Mouse (Mus musculus) heart, adult 2 months (tissue): ENCODE measurements at regions not wholly inside any gene's neighbourhood (a gene's known extent, or its start where the extent isn't known, plus 50 kb on each side); places are given as distances from the start of the nearest gene placed in this dataset.

Experiments used
- DNase-seq, 2 experiments: peaks; one replicate each; pipeline ENCODE4 v3.0.0; 2021
- H3K27ac ChIP-seq: fragments of 200-600 bp; 2 replicates; pipeline ENCODE4 v1.8.1; 2022
- H3K27me3 ChIP-seq: fragments of 200-500 bp; 2 replicates; pipeline ENCODE4 v1.6.1; 2012; ENCODE audit warnings: mild to moderate bottlenecking, low read length, inconsistent platforms, mixed read lengths; ENCODE audit not compliant: control insufficient read depth, insufficient read depth
- H3K36me3 ChIP-seq: fragments of 200-500 bp; 2 replicates; pipeline ENCODE4 v1.6.1; 2012; ENCODE audit warnings: low read length, inconsistent platforms; ENCODE audit not compliant: control insufficient read depth, insufficient read depth
- H3K4me1 ChIP-seq: fragments of 200-500 bp; 2 replicates; pipeline ENCODE4 v1.6.1; 2011; ENCODE audit warnings: low read length; ENCODE audit not compliant: control insufficient read depth, insufficient read depth
- H3K4me3 ChIP-seq: fragments of 200-600 bp; 2 replicates; pipeline ENCODE4 v1.8.1; 2022
- H3K79me2 ChIP-seq: fragments of 200-500 bp; replicated peaks from 2 replicates; pipeline ENCODE4 v1.6.1; 2012; ENCODE audit warnings: mild to moderate bottlenecking, inconsistent platforms, low read length, moderate library complexity, mixed read lengths; ENCODE audit not compliant: control insufficient read depth, insufficient read depth
- H3K9ac ChIP-seq: fragments of 200-500 bp; 2 replicates; pipeline ENCODE4 v1.6.1; 2012; ENCODE audit warnings: low read depth, mild to moderate bottlenecking, control low read depth, inconsistent platforms, low read length, mixed read lengths
- CTCF ChIP-seq: fragments of 200-600 bp; IDR thresholded peaks from 2 replicates; pipeline ENCODE4 v1.8.1; 2022; ENCODE audit warnings: antibody characterized with exemption, mild to moderate bottlenecking, moderate library complexity
- EP300 ChIP-seq: fragments of 200-500 bp; IDR thresholded peaks from 2 replicates; pipeline ENCODE4 v1.6.1; 2011; ENCODE audit warnings: low read depth, low read length, control low read depth; ENCODE audit not compliant: insufficient read depth
- POLR2A ChIP-seq: fragments of 200-500 bp; IDR thresholded peaks from 2 replicates; pipeline ENCODE4 v1.6.1; 2011; ENCODE audit warnings: mild to moderate bottlenecking, low read depth, low read length, control low read depth; ENCODE audit not compliant: insufficient read depth
- WGBS: fragments of 180-500 bp; shearing (Covaris S2); methylation state at CpG from one replicate; pipeline ENCODE4 v1.1.7; 2018; 5-methylcytosine and 5-hydroxymethylcytosine counted together
- intact Hi-C: fragments of 180-260 bp; cut with DNase I; formaldehyde crosslinking; loops from one replicate; pipeline ENCODE4 v1.15.1; 2025

DNA sequence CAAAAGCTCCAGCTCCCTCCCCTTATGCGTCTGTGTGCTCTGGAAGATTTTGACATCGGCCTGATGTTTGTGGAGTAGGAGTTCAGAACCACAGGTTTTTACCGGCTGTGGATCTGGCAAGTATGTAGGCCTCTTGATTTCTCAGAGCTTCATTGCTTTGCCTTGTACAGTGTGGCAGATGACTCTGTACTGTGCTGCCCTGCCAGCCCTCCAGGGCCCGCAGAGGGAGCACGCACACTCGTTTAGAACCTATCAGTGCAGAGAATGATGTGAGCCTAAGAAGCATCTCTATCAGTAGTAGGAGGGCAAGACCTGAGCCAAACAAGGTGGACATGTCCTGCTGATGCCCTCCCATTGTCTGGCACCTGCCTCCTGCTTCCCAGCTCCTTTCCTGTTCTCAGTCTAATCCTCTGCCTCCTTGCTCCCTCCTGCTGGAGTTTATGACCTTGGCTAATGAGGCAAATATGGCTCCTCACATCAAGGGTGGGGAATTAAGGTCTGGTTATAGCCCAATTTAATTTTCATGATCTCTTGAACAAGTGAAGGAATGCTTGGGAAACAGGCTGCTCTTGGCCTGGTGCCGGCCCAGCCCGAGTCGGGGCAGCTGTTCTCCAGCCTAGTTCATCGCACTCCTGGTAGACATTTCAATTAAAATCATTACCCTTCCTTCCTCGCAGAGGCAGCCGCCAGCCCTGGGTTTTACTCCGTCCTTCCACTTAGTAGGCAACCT, 344.5 kb downstream of the Tmem38b start:
- no peaks in the 10 kb centered on the region for H3K79me2 ChIP-seq
- WGBS: 88% methylated on average over 13 of the region's 13 CpGs
- no peaks in the 10 kb centered on the region for H3K4me1 ChIP-seq
- no peak overlapping the region for H3K9ac ChIP-seq
- no peak for DNase-seq
- TF ChIP-seq POLR2A: no peak
- TF ChIP-seq CTCF: no peak
- no peak for TF ChIP-seq EP300
- no peaks in the 10 kb centered on the region for H3K27me3 ChIP-seq
- H3K36me3 ChIP-seq: no peaks in the 10 kb centered on the region
- no peak overlapping the region for H3K27ac ChIP-seq
- intact Hi-C loops: no loop called here
- H3K4me3 ChIP-seq: no peak overlapping the region

DNA sequence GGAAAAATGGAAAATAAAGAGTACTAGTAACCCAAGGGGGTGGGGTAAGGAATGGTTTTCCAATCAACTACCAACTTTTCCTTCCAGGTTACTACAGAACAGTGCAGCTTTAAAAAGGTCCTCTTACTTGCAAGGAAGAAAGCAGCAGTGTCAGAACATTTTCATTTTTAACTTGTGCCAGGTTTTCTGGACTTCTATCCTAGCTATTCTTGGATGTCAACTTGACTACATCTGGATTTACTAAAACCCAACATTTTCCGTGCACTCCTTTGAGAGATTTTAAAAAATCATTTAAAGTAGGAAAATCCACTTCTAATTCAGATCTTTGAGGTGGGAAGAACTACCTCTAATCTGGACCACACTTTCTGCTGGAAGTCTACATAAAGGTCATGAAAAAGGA, 358.4 kb downstream of the Tmem38b start:
- H3K27me3 ChIP-seq: no peaks in the 10 kb centered on the region
- 70% methylated on average over 1 of the region's 1 CpGs for WGBS

GRCm38 (mm10) chr4:54195734-54196133, 369.9 kb downstream of the Tmem38b start:
- no peak for TF ChIP-seq POLR2A
- no peaks in the 10 kb centered on the region for H3K79me2 ChIP-seq
- H3K27ac ChIP-seq: no peak overlapping the region
- no peak for DNase-seq
- no peak overlapping the region for H3K9ac ChIP-seq
- intact Hi-C loops: no loop called here
- no peak overlapping the region for H3K4me3 ChIP-seq
- H3K4me1 ChIP-seq: no peaks in the 10 kb centered on the region
- no peaks in the 10 kb centered on the region for H3K36me3 ChIP-seq
- H3K27me3 ChIP-seq: no peaks in the 10 kb centered on the region
- WGBS: 86% methylated on average over 2 of the region's 2 CpGs

More for the DNA sequence above, 358.4 kb downstream of the Tmem38b start:
- TF ChIP-seq CTCF (no peak), POLR2A (no peak), EP300 (no peak)
- Histone ChIP-seq H3K4me3 (no peak overlapping the region), H3K4me1 (no peaks in the 10 kb centered on the region), H3K36me3 (no peaks in the 10 kb centered on the region), H3K9ac (no peak overlapping the region), H3K27ac (no peak overlapping the region), H3K79me2 (no peaks in the 10 kb centered on the region)
- no peak for DNase-seq
- intact Hi-C loops: no loop called here

DNA sequence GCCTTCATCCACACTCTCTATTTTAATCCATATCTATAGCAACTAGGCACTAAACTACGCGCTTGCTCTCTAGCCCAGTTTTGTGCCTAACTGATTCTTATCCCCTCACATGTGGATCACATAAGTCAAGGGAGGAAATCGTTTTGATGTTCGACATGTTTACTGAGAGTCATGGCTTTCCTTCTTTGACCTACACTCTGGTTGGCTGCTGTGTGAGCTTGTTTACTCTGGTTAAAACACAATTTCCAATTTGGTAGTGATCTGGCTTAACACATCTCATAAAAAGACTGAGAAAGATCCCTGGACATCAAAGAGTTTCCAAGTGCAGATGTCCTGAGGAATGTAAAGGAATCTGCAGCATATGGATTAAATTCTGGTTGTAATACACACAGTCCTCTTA, 376.6 kb downstream of the Tmem38b start:
- no peaks in the 10 kb centered on the region for H3K36me3 ChIP-seq
- no peak overlapping the region for H3K9ac ChIP-seq
- intact Hi-C loops: no loop called here
- H3K27ac ChIP-seq: no peak overlapping the region
- no peaks in the 10 kb centered on the region for H3K27me3 ChIP-seq
- H3K4me1 ChIP-seq: no peaks in the 10 kb centered on the region
- DNase-seq: no peak
- no peaks in the 10 kb centered on the region for H3K79me2 ChIP-seq
- TF ChIP-seq POLR2A (no peak), CTCF (no peak), EP300 (no peak)
- WGBS: 68% methylated on average over 4 of the region's 4 CpGs
- H3K4me3 ChIP-seq: no peak overlapping the region

DNA sequence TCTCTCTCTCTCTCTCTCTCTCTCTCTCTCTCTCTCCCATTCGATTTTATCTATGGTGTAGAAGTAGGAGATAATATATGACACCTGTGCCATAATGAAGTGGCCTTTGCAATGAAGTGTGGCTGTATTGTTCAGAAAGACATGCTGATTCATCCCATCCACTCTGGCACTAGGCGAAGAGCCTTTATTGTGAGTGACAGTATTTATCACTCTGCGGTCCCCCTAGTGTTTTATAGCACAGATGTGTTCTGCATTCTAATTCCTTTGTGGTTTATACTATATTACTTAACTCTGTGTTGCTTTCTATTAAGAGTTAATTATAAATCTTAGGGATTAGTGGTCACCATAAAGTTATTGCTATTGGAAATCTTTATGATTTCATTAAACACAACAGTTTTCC, 398.7 kb downstream of the Tmem38b start:
- TF ChIP-seq EP300 (no peak), POLR2A (no peak), CTCF (no peak)
- intact Hi-C loops: no loop called here
- H3K36me3 ChIP-seq: no peaks in the 10 kb centered on the region
- WGBS: 64% methylated on average over 3 of the region's 3 CpGs
- H3K79me2 ChIP-seq: no peaks in the 10 kb centered on the region
- no peak for DNase-seq
- no peak overlapping the region for H3K9ac ChIP-seq
- H3K27ac ChIP-seq: no peak overlapping the region
- no peaks in the 10 kb centered on the region for H3K4me1 ChIP-seq
- H3K4me3 ChIP-seq: no peak overlapping the region
- H3K27me3 ChIP-seq: no peaks in the 10 kb centered on the region
